Mouse (Mus musculus): Measurements from ENCODE around the gene Acbd6. TPM values are rescaled to one million over a fixed set of nuclear protein-coding genes. Genes with fewer than 3 reads are reported as not detected.

Gene Acbd6
- total RNA-seq, 2 experiments from 2014 or later: 11.0 to 11.7 TPM

DNA sequence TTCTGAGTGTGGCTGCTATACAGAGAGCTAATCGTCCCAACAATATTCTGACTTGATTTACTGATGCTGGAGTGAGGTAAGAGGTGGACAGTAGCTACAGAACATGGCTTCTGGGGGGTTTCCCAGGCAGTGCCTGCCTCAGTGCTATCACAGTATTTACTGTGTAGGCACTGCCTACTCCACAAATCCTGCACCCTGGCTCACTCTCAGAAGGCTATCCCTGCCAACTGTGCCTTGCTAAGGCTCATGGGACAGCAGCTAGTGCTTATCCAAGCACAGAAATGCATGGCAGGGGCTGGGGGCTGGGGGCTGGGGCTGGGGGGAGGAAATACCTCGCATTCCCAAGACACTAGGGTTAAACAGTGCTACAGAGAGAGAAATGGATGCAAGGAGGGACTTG lies 155.4 kb downstream of the Acbd6 start:
- ATAC-seq (replicated peaks; ENCODE audit: low FRiP score, poor library complexity, severe bottlenecking): no peak

DNA sequence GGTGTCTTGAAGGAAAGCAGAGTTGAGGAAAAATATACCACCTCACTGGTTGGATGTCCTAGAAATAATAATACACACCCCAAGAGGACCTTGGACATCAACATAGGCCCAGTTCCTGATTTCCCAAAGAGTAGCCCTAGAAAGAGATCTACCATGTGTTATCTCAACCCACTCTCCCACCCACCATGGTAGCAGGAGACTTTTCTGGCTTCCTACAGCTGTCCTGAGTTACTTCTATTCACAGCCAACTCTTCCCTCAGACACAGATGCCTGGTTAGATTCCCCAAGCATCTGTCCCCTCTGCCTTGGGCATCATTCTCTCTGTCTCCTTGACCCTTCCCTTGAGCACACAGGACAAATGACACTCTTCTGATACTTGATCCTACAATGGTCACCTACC lies 157.4 kb downstream of the Acbd6 start:
- no peak for ATAC-seq (replicated peaks; ENCODE audit: low FRiP score, poor library complexity, severe bottlenecking)

- ATAC-seq (replicated peaks; ENCODE audit: low FRiP score, poor library complexity, severe bottlenecking): no peak
These were observed 159.4 kb downstream of the Acbd6 start for GRCm38 (mm10) chr1:155717301-155717700.

- ATAC-seq (replicated peaks; ENCODE audit: low FRiP score, poor library complexity, severe bottlenecking): no peak
These were observed 160.9 kb downstream of the Acbd6 start for GRCm38 (mm10) chr1:155718851-155719250.

DNA sequence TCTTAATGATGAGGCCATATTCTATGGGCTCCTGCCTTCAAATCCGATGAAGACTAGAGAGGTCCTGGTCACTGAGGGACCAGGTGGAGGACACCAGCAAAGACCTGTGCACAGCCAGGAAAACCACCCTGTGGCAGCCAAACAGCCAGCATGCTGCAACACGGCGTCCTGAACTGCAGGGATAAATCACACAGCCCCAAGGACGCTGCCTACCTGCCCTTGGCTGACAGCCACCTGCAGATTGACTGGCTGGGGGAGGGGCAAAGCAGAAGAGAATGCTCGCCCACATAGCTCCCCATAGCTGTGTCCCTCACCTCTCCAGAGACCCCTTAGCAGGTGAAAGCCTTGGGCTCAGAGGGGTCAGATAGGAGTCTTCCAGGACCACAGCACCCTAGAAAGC lies 162.1 kb downstream of the Acbd6 start:
- ATAC-seq (replicated peaks; ENCODE audit: low FRiP score, poor library complexity, severe bottlenecking): no peak

DNA sequence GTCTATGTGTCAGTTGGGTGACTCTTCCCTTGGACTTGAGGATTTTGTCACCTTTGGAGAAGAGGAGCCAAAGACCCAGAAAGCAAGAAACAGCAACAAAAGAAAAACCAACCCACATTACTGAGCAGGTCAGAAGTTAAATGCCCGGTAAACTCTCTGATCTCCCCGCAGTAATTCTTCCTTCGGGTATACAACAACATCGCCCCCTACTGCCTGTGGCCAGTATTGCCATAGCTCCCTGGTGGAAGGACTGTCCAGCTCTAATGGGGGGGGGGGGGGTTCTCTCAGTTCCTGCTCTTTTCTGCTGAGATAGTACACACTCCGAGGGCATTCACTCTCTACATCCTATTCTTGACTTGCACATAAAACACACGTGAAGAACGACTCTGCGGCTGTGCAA lies 163.5 kb downstream of the Acbd6 start:
- ATAC-seq (replicated peaks; ENCODE audit: low FRiP score, poor library complexity, severe bottlenecking): no peak

DNA sequence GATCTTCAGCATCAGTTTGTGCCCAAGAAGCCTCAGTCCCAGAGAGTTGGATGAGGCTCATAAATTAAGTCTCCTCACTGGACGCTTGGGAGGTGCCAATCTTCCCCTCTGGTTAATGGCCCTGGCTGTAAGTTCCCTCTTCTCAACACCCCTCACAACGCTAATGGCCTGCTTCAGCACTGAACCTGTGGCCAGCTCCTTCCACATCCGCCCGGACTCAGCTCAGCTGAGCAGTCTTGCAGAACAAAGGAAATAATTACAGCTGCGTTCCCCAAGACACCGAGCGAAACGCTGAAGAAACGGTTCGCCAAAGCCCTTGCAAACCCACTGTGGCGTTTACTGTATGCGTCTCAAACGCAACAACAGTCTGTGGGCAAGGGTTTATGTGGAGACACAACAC lies 164.3 kb downstream of the Acbd6 start:
- ATAC-seq (replicated peaks; ENCODE audit: low FRiP score, poor library complexity, severe bottlenecking): no peak

DNA sequence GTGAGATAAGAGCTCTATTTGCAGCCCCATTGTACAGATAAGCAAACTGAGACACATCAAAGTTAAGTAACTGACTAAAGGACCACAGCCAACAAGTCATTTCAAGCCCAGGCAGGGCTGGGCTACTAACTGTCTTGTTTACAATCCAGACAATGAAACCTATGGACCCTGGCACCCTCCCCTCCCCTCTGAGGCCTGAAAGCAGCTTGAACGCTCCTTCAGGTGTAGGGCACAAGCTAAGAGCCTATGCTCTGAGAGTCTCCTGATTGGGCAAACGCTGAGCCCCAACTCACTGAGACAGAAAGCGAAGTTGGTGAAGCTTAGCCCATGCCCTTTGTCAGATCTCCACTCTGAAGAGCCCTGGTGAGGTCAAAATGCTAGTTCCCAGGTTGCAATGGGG lies 166.4 kb downstream of the Acbd6 start:
- no peak for ATAC-seq (replicated peaks; ENCODE audit: low FRiP score, poor library complexity, severe bottlenecking)

DNA sequence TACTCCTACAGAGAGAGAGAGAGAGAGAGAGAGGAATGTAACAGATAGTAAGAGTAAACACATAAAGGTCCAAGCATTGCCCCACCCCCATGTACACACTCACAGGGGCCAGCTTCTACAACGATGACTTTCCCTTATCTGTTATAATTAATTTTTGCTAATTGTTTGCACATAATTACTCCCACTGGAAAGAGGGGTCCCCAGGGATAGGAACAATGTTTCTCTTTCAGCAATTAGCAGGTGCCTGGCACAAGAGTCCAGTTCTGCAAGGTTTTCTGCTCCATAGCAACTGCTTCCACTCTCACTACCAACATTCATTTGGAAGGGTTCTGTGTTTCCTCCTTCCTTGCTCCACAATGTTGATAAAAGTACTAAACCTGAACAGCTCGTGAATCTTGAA lies 168.0 kb downstream of the Acbd6 start:
- no peak for ATAC-seq (replicated peaks; ENCODE audit: low FRiP score, poor library complexity, severe bottlenecking)

- ATAC-seq (replicated peaks; ENCODE audit: low FRiP score, poor library complexity, severe bottlenecking): no peak
These were observed 169.9 kb downstream of the Acbd6 start for GRCm38 (mm10) chr1:155727830-155728229.

DNA sequence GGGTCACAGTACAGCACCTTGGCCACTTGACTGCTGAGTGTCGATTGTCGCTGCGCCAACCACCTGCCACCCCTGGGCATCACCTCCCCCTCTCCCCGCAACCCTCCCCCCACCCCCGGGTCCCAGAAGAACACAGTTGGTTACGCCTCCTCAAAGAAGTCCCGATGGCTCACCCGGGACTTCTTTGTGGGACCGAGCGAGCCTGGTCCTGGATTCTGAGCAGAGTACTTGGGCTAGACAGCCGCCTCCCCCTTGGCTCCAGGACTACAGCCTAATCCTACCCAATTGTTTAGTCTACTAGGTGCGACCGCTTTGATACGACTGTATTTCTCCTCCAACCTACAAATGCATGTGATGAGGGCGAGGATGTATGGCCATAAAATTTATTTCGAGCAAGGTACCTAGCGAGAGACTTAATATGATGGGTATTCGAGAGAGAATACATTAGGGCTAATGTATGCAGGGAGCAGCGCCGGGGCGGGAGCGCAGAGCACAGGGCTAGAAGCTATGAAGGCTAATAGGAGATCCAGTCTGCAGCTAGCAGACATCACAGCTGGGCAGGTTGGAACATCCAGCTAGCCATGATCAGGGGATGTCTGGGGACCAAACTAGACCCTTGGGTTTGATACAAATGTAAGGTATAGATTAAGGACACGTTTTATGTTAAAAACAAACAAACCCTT lies 171.3 kb downstream of the Acbd6 start:
- ATAC-seq (replicated peaks; ENCODE audit: low FRiP score, poor library complexity, severe bottlenecking): no peak

GRCm38 (mm10) chr1:155731156-155731555 lies 173.2 kb downstream of the Acbd6 start:
- ATAC-seq (replicated peaks; ENCODE audit: low FRiP score, poor library complexity, severe bottlenecking): no peak

- ATAC-seq (replicated peaks; ENCODE audit: low FRiP score, poor library complexity, severe bottlenecking): no peak
These were observed 178.3 kb downstream of the Acbd6 start for GRCm38 (mm10) chr1:155736096-155736825.

- ATAC-seq (replicated peaks; ENCODE audit: low FRiP score, poor library complexity, severe bottlenecking): no peak
These were observed 179.3 kb downstream of the Acbd6 start for GRCm38 (mm10) chr1:155737017-155737808.

DNA sequence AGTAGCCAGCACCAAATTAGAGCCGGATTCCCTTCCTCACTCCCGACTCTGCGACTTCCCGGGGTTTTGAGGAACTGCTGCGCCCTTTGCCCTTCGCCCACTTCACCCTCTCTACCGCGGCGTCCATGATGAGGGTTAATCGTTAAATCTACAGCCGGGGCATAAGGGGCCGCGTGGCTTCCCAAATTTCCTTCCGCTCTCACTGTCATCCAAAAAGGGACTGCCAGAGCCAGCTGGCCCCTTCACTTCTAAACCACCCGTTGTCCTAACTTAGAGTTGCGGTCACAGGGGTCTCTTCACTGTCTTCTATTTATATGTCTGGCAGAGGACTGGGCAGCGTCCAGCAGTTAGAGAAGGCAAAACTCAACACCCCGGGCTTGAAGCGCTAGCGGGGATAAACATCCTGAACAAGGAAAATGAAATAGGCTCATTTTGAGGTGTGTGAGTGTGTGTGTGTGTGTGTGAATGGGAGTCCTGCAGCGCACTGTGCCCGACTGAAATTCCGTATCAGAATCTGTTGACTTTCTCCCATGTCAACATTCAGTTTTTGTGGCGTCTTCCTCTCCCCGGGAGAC lies 180.0 kb downstream of the Acbd6 start:
- no peak for ATAC-seq (replicated peaks; ENCODE audit: low FRiP score, poor library complexity, severe bottlenecking)

Other genes with a start within 250 kb of the Acbd6 start
- 14.4 and 24.2 TPM in 2 replicates for gene Xpr1, start 140.7 kb upstream of the Acbd6 start, total RNA-seq (2015; ENCODE audit: low replicate concordance)
- 10.3 and 10.6 TPM in 2 replicates for gene Xpr1, start 140.7 kb upstream of the Acbd6 start, total RNA-seq (2017; ENCODE audit: low replicate concordance)
- gene Lhx4, start 193.6 kb downstream of the Acbd6 start, total RNA-seq (2015; ENCODE audit: low replicate concordance): not detected in 2 replicates
- not detected in 2 replicates for gene Lhx4, start 193.6 kb downstream of the Acbd6 start, total RNA-seq (2017; ENCODE audit: low replicate concordance)

Measured in erythroblast, adult 5-6 weeks (primary cell).